Mouse (Mus musculus): ENCODE measurements at regions not wholly inside any gene's neighbourhood (a gene's known extent, or its start where the extent isn't known, plus 50 kb on each side); places are given as distances from the start of the nearest gene placed in this dataset.

- TF ChIP-seq CTCF (IDR thresholded peaks at IDR 0.05; ENCODE audit: control insufficient read depth, insufficient read depth, low read length) (no peak), POLR2A (IDR thresholded peaks at IDR 0.05; ENCODE audit: borderline replicate concordance, control insufficient read depth, low read depth, low read length) (no peak)
- 86% methylated on average over 2 of the region's 2 CpGs for WGBS
- Histone ChIP-seq H3K4me1 (ENCODE audit: control insufficient read depth, insufficient read depth, low read length) (no peaks in the 10 kb centered on the region), H3K4me3 (replicated peaks; ENCODE audit: control insufficient read depth, low read depth, low read length) (no peak overlapping the region), H3K27ac (ENCODE audit: control insufficient read depth, insufficient read depth, low read depth, low read length, poor library complexity) (no peak overlapping the region)
Measured at GRCm38 (mm10) chr10:84186466-84186865, 253.9 kb downstream of the Nuak1 start.

DNA sequence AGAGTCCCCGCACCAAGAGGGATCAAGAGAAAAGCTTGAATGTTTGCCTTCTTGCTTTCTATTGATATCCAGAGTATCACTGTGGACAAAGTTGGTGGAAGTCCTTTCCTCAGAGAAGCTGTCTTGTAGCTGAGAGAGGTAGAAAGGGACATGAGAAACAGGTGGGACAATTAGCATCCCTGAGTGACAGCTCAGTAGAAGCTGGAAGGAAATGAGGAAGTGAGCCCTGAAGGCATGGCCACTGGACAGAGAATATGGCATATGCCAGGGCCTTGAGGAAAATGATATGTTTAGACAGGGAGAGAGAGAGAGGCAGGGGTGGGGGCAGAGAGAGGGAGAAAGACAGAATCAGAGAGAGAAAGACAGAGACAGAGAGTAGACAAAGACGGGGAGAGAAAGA is 241.4 kb downstream of the Nuak1 start:
- whole genome bisulfite sequencing: 80% methylated on average over 2 of the region's 2 CpGs
- no peak overlapping the region for H3K27ac ChIP-seq (ENCODE audit: control insufficient read depth, insufficient read depth, low read depth, low read length, poor library complexity)
- H3K4me3 ChIP-seq (replicated peaks; ENCODE audit: control insufficient read depth, low read depth, low read length): no peak overlapping the region
- TF ChIP-seq POLR2A (IDR thresholded peaks at IDR 0.05; ENCODE audit: borderline replicate concordance, control insufficient read depth, low read depth, low read length) (no peak), CTCF (IDR thresholded peaks at IDR 0.05; ENCODE audit: control insufficient read depth, insufficient read depth, low read length) (no peak)
- H3K4me1 ChIP-seq (ENCODE audit: control insufficient read depth, insufficient read depth, low read length): no peaks in the 10 kb centered on the region

DNA sequence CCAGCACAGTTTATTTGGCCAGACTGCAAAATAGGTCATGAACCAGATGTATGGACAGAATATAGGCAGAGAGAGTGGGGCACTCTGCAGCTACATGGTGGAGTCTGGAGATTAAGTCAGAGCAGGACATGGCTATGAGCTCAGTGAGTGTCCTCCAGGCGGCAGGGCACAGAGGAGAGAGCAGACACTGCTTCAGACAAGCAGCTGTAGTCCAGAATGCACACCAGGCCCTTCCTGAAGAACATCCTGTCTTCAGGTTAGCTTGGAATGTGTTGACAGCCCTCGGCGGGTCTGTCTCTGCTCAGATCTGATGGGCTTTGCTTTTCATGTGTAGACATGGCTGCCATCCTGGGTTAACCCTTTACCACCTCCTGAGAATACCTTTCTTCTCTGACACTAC is 238.6 kb downstream of the Nuak1 start:
- TF ChIP-seq CTCF (IDR thresholded peaks at IDR 0.05; ENCODE audit: control insufficient read depth, insufficient read depth, low read length) (no peak), POLR2A (IDR thresholded peaks at IDR 0.05; ENCODE audit: borderline replicate concordance, control insufficient read depth, low read depth, low read length) (no peak)
- no peak overlapping the region for H3K4me3 ChIP-seq (replicated peaks; ENCODE audit: control insufficient read depth, low read depth, low read length)
- H3K4me1 ChIP-seq (ENCODE audit: control insufficient read depth, insufficient read depth, low read length): no peaks in the 10 kb centered on the region
- H3K27ac ChIP-seq (ENCODE audit: control insufficient read depth, insufficient read depth, low read depth, low read length, poor library complexity): no peak overlapping the region
- 53% methylated on average over 3 of the region's 3 CpGs for WGBS

DNA sequence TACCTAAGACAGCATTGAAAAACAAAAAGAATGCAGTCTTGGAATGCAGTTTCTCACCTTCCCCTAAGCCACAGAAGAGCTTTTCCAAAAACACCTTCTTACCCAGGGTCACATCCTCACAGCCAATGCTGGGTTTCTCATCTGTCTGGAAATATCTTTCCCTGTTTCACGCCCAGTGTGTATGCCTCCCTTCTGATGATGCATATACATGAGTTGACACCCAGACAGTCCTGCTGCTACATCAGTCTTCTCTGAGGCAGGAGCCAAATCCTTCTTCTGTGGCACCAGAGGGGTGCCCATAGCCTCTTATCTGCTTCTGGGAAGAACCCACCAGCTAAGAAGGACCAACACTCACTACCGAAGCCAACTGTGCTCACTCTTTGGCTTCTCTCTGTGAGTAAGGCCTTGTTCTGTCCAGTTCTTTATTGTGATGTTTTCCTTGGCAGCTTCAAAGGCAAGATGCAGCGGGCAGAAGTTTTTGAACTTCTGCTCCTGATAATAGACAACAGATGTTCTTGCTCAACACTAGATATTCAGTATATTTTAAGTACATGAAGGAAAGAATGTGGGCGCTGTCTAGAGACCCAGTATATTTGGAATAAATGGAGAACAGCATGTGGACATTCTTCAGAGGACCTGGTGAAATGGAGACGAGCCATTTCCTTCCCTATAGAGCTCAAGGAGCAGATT is 228.2 kb downstream of the Nuak1 start:
- WGBS: 76% methylated on average over 5 of the region's 5 CpGs
- Histone ChIP-seq H3K27ac (ENCODE audit: control insufficient read depth, insufficient read depth, low read depth, low read length, poor library complexity) (no peak overlapping the region), H3K4me1 (ENCODE audit: control insufficient read depth, insufficient read depth, low read length) (no peaks in the 10 kb centered on the region), H3K4me3 (replicated peaks; ENCODE audit: control insufficient read depth, low read depth, low read length) (no peak overlapping the region)
- no peak for TF ChIP-seq POLR2A (IDR thresholded peaks at IDR 0.05; ENCODE audit: borderline replicate concordance, control insufficient read depth, low read depth, low read length)
- TF ChIP-seq CTCF (IDR thresholded peaks at IDR 0.05; ENCODE audit: control insufficient read depth, insufficient read depth, low read length): no peak

DNA sequence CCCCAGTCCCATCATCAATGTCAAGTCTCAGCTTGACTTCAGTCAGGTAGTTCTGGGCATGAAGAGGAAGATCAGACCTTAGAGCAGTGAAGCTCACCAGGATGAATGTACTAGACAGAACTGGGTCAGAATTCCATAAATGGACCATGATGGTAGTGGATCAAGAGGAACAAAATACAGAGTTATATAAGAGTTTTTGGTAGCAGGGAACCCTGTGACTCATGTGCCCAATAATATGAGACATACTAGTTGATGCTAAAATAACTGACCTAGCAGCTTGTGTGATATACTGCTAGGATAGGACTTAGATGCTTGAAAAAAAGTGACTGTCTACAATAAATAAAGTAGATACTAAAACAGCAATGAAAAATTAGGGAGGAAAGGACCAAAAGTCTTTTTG is 225.6 kb downstream of the Nuak1 start:
- H3K4me3 ChIP-seq (replicated peaks; ENCODE audit: control insufficient read depth, low read depth, low read length): no peak overlapping the region
- no peak for TF ChIP-seq POLR2A (IDR thresholded peaks at IDR 0.05; ENCODE audit: borderline replicate concordance, control insufficient read depth, low read depth, low read length)
- no peak overlapping the region for H3K27ac ChIP-seq (ENCODE audit: control insufficient read depth, insufficient read depth, low read depth, low read length, poor library complexity)
- H3K4me1 ChIP-seq (ENCODE audit: control insufficient read depth, insufficient read depth, low read length): no peaks in the 10 kb centered on the region

GRCm38 (mm10) chr10:84229224-84229921 is 211.0 kb downstream of the Nuak1 start:
- no peak overlapping the region for H3K27ac ChIP-seq (ENCODE audit: control insufficient read depth, insufficient read depth, low read depth, low read length, poor library complexity)
- 65% methylated on average over 7 of the region's 7 CpGs for WGBS
- H3K4me3 ChIP-seq (replicated peaks; ENCODE audit: control insufficient read depth, low read depth, low read length): no peak overlapping the region
- TF ChIP-seq CTCF (IDR thresholded peaks at IDR 0.05; ENCODE audit: control insufficient read depth, insufficient read depth, low read length) (no peak), POLR2A (IDR thresholded peaks at IDR 0.05; ENCODE audit: borderline replicate concordance, control insufficient read depth, low read depth, low read length) (no peak)
- no peaks in the 10 kb centered on the region for H3K4me1 ChIP-seq (ENCODE audit: control insufficient read depth, insufficient read depth, low read length)

DNA sequence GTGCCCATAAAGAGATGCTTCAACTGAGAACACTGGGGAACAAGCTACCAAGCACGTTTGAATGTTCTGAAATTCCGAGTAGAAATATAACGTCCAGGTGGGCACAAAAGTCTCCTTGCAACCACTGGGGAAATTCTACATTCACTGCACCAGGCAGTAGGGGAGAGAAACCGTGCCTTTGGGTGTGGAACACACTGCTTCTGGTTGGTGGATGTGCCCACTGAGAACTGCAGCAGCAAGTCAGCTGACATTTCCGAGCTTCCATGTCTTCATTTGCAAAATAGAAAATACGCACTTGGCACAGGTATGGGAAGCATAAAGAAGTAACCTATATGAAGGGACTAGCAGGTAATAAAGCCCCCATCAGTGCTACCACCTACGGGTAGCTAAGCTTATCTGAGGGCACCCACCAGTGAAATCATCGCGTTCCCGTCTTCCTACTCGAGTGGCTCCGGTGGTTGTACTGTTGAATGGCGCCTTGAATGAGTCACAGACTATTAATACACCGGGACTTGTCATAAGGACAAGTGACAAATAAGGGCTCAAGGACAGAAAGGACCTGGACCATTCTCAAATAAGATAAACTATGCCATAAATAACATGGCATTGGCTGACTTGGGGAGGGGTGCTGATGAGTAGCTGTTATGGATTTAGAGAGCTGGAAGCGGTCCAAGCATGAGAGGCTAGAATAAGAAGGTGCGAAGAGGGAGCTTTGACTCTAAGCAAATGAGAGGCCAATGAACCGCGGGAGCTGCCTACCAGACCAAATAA is 210.2 kb downstream of the Nuak1 start:
- TF ChIP-seq CTCF (IDR thresholded peaks at IDR 0.05; ENCODE audit: control insufficient read depth, insufficient read depth, low read length) (no peak), POLR2A (IDR thresholded peaks at IDR 0.05; ENCODE audit: borderline replicate concordance, control insufficient read depth, low read depth, low read length) (no peak)
- 77% methylated on average over 18 of the region's 18 CpGs for WGBS
- H3K4me1 ChIP-seq (ENCODE audit: control insufficient read depth, insufficient read depth, low read length): no peaks in the 10 kb centered on the region
- no peak overlapping the region for H3K27ac ChIP-seq (ENCODE audit: control insufficient read depth, insufficient read depth, low read depth, low read length, poor library complexity)
- H3K4me3 ChIP-seq (replicated peaks; ENCODE audit: control insufficient read depth, low read depth, low read length): no peak overlapping the region

GRCm38 (mm10) chr10:84235006-84235405 is 205.4 kb downstream of the Nuak1 start:
- TF ChIP-seq CTCF (IDR thresholded peaks at IDR 0.05; ENCODE audit: control insufficient read depth, insufficient read depth, low read length): no peak
- TF ChIP-seq POLR2A (IDR thresholded peaks at IDR 0.05; ENCODE audit: borderline replicate concordance, control insufficient read depth, low read depth, low read length): no peak
- WGBS: 80% methylated on average over 6 of the region's 6 CpGs

More at GRCm38 (mm10) chr10:84235006-84235405, 205.4 kb downstream of the Nuak1 start:
- Histone ChIP-seq H3K4me1 (ENCODE audit: control insufficient read depth, insufficient read depth, low read length) (no peaks in the 10 kb centered on the region; the same call in 1 of the 2 replicates), H3K27ac (ENCODE audit: control insufficient read depth, insufficient read depth, low read depth, low read length, poor library complexity) (no peak overlapping the region), H3K4me3 (replicated peaks; ENCODE audit: control insufficient read depth, low read depth, low read length) (no peak overlapping the region)

Measured in bone marrow, adult 2 months (tissue).